Mouse (Mus musculus) lung, embryonic 16.5 days (tissue): ENCODE data around the gene Klf16. TPM values are rescaled to one million over a fixed set of nuclear protein-coding genes. Genes with fewer than 3 reads are reported as not detected.

Experiments
- ATAC-seq: fragments of 200-750 bp; cut with Nextera tagmentation; 2 replicates; pipeline ENCODE4 v1.8.0; 2017; ENCODE audit warnings: low read depth, mild to moderate bottlenecking, moderate library complexity
- H3K27ac ChIP-seq: fragments of 300-500 bp; sonication (generic); 2 replicates; pipeline ENCODE4 v1.5.1; 2014; ENCODE audit warnings: mild to moderate bottlenecking, control low read depth, low read length
- H3K27me3 ChIP-seq: fragments of 300-500 bp; sonication (generic); 2 replicates; pipeline ENCODE4 v1.6.1; 2014; ENCODE audit warnings: low read depth, low read length, mixed read lengths; ENCODE audit not compliant: control insufficient read depth, insufficient read depth
- H3K36me3 ChIP-seq: fragments of 300-500 bp; sonication (generic); 2 replicates; pipeline ENCODE4 v1.6.1; 2014; ENCODE audit warnings: low read length; ENCODE audit not compliant: control insufficient read depth, insufficient read depth
- H3K4me1 ChIP-seq: fragments of 300-500 bp; sonication (generic); replicated peaks from 2 replicates; pipeline ENCODE4 v1.6.1; 2014; ENCODE audit warnings: low read length, mixed read lengths; ENCODE audit not compliant: control insufficient read depth, insufficient read depth
- H3K4me2 ChIP-seq: fragments of 300-500 bp; sonication (generic); 2 replicates; pipeline ENCODE4 v1.6.1; 2014; ENCODE audit warnings: low read depth, low read length, control low read depth
- H3K4me3 ChIP-seq: fragments of 300-500 bp; sonication (generic); 2 replicates; pipeline ENCODE4 v1.5.1; 2014; ENCODE audit warnings: mild to moderate bottlenecking, low read length, control low read depth
- H3K9ac ChIP-seq: fragments of 300-500 bp; sonication (generic); 2 replicates; pipeline ENCODE4 v1.6.1; 2014; ENCODE audit warnings: low read length, control low read depth
- H3K9me3 ChIP-seq: fragments of 300-500 bp; sonication (generic); 2 replicates; pipeline ENCODE4 v1.6.1; 2016; ENCODE audit warnings: low read length; ENCODE audit not compliant: control insufficient read depth
- WGBS: fragments of 180-500 bp; shearing (Covaris S2); extraction: QIAGEN DNeasy Blood & Tissue Kit; methylation state at CpG from one replicate; pipeline ENCODE4 v1.1.7; 2014; 5-methylcytosine and 5-hydroxymethylcytosine counted together
- polyA plus RNA-seq: library from polyadenylated mRNA; unstranded; fragments of >200 nt; fragmentation: Nextera tagmentation; extraction: Ambion mirVana; gene quantifications from 2 replicates; pipeline ENCODE4 v1.2.1, GENCODE M21; 2015

Gene Klf16
- polyA plus RNA-seq, 1 experiment from 2014 or later: 8.2 TPM

DNA sequence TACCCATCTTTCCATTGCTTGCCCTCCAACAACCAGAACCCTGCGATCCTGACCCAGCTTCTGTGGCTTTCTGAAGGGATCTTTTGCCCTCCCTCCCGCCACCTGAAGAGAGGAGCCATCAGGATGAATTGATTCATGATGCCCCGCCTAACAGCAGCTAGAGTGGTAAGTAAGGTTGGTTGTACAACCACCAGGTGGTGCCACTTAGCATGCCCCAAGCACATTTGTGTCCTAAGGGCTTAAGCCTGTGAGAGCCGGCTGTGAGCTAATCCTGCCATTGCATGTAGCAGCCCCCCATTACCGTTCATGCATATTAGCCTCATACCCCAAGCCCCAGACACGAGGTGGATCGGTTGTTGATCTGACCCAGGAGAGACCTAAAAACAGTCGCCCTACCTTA, 1.8 kb upstream of the Klf16 start:
- 8% methylated on average over 8 of the region's 8 CpGs for WGBS
- peaks cover 2% of the 10 kb centered on the region; the same call in 1 of the 2 replicates for H3K36me3 ChIP-seq
- H3K4me2 ChIP-seq: peak overlapping the region; percentile 96
- peak overlapping the region; percentile 92 for H3K27ac ChIP-seq
- H3K4me3 ChIP-seq: peak overlapping the region; percentile 57
- peak overlapping the region; percentile 70 for H3K9ac ChIP-seq
- ATAC-seq: no peak
- H3K4me1 ChIP-seq: peaks cover 28% of the 10 kb centered on the region
- no peaks in the 10 kb centered on the region for H3K9me3 ChIP-seq
- no peaks in the 10 kb centered on the region for H3K27me3 ChIP-seq

DNA sequence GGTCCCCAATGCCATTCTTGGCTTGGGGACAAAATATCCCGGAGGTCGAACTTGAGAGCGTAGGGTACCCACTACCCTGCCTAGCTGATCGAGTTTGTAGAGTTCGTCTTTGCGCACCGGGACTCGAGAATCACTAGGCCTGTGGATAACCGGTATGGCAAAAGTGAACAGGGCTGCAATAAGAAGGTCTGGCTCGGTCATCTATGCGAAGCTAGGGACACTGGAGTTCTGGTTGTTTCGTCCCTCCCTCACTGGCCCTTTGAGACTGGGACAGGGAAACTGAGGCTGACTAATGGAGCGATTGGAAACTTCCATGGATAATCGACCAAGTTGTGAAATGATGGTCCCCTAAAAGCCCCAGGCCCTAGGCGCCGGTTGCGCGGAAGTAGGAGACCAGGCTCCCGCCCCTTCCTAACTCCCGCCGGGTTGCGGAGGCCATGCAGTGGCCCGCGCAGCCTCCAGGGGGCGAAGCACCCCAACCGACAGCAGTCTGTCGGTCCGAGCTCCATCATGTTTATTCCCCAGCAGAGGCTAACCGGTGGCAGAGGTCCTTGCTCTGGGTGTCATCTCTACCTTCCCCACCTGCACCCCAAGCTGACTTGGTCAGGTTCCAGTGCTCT, 1.1 kb upstream of the Klf16 start:
- Histone ChIP-seq H3K36me3 (peaks cover 1% of the 10 kb centered on the region; the same call in 1 of the 2 replicates), H3K27ac (peak overlapping the region; percentile 92), H3K4me2 (peak overlapping the region; percentile 96), H3K9ac (peak overlapping the region; percentile 70), H3K4me3 (peak overlapping the region; percentile 57), H3K27me3 (no peaks in the 10 kb centered on the region), H3K4me1 (peaks cover 30% of the 10 kb centered on the region), H3K9me3 (no peaks in the 10 kb centered on the region)
- under 1% methylated on average over 29 of the region's 29 CpGs for WGBS
- ATAC-seq: peak; percentile 50

DNA sequence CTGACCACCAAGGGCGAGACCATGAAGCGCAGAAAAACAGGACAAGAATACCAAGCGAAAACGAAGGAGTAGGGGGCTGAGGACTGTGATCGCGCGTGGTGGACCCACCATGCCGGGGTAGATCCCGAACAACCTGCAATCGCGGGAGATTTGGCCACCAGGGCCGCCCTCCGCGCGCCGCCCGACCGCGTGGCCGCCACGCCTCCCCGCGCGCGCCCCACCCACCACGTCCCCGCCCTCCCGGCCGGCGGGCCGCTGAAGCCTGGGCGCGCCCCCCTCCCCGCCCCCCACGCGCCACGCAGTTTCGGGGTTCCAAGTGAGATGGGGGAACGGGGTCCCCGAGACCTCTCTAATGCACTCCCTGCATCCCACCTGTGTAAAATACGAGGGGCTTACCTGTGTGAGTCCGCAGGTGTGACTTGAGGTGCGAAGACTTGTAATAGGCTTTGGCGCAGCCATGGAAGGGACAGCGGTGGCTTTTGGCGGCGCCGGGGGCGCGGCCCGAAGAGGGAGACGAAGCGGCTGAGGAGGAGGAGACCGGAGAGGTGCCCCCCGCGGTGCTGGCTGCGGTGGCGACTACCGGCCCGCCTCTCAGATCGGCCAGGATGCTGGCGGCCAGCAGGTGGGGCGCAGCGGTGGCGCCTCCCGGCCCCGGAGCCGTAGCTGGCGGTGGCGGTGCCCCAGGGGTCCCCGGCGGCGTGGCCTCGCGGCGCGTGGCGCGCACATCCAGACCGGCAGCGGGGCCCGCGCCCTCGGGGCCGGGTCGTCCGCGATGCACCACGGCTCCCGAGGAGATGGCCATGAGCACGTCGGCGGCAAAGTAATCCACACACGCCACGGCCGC, 548 bp downstream of the Klf16 start:
- Histone ChIP-seq H3K4me3 (peak overlapping the region; percentile 57), H3K27me3 (no peaks in the 10 kb centered on the region), H3K27ac (peak overlapping the region; percentile 92), H3K4me1 (peaks cover 33% of the 10 kb centered on the region), H3K4me2 (peak overlapping the region; percentile 96), H3K9me3 (no peaks in the 10 kb centered on the region), H3K36me3 (no peaks in the 10 kb centered on the region), H3K9ac (peak overlapping the region; percentile 70)
- ATAC-seq: peak; percentile 4; the same call in 1 of the 2 replicates
- under 1% methylated on average over 83 of the region's 96 CpGs for WGBS

DNA sequence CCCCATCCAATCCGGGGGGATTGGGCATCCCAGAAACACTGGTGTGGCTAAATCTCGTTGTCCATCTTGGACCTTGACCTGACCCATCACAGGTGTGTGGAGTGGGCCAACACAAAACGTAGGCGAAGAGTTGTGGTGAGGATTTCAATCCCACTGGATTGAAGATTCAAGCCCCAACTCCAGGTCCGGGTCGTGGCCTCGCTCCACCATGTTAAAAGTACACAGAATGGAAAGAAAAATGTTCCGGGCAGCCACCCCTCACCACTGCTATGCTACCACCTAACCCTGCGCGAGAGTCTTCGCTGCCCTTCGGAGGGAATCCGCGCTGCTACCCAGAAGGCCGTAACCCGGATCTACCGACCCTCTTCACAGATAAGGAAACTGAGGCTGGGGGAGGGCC, 1.2 kb downstream of the Klf16 start:
- peak overlapping the region; percentile 96 for H3K4me2 ChIP-seq
- 7% methylated on average over 17 of the region's 17 CpGs for WGBS
- H3K27me3 ChIP-seq: no peaks in the 10 kb centered on the region
- ATAC-seq: no peak
- peaks cover 40% of the 10 kb centered on the region for H3K4me1 ChIP-seq
- H3K4me3 ChIP-seq: peak overlapping the region; percentile 57
- H3K9me3 ChIP-seq: no peaks in the 10 kb centered on the region
- peak overlapping the region; percentile 70 for H3K9ac ChIP-seq
- no peaks in the 10 kb centered on the region for H3K36me3 ChIP-seq
- H3K27ac ChIP-seq: peak overlapping the region; percentile 42; the same call in 1 of the 2 replicates

DNA sequence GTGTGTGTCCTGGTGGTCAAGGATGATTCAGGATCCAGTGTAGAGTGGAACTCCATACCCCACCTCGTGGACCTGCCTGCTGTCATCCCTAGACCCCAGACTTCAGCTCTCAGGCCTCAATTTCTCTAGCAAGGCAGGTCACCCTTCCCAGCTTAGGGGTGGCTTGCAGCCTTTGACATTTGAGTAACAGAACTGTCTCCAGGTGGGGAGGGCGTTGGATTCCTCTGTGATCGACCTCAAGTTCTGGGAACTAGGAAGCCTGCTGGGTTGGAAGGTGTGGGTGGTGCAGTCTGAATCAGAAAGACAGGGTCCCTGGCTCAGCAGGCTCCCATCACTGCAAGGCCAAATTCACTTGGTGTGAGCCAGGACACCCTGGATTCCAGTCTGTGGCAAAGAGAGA, 2.2 kb downstream of the Klf16 start:
- Histone ChIP-seq H3K9ac (peak overlapping the region; percentile 70; the same call in 1 of the 2 replicates), H3K4me2 (no peak overlapping the region), H3K4me3 (no peak overlapping the region), H3K9me3 (no peaks in the 10 kb centered on the region), H3K36me3 (no peaks in the 10 kb centered on the region), H3K27me3 (no peaks in the 10 kb centered on the region), H3K27ac (no peak overlapping the region), H3K4me1 (peaks cover 45% of the 10 kb centered on the region)
- ATAC-seq: no peak
- 72% methylated on average over 3 of the region's 3 CpGs for WGBS

DNA sequence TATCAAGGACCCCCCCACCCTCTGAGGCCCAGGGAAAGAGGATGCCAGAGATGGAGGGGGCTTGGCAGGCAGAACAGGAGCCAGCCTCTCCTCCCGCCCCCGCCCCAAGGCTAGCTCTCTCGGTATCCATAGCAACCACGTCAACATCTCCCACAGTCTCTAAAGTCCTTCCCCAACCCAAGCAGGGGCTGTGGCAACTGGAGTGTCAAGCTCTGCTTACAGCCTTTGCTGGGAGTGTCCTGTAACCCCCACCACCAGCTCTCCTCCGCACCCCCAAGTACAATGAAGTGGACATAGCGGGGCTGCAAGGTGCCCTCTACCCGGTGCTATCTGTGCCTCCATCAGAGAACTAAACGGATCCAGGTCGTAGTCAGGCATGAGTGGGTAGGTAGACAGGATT, 3.2 kb downstream of the Klf16 start:
- Histone ChIP-seq H3K27ac (no peak overlapping the region), H3K9me3 (no peaks in the 10 kb centered on the region), H3K9ac (peak overlapping the region; percentile 24), H3K4me2 (no peak overlapping the region), H3K27me3 (no peaks in the 10 kb centered on the region), H3K4me3 (no peak overlapping the region), H3K36me3 (no peaks in the 10 kb centered on the region), H3K4me1 (peaks cover 43% of the 10 kb centered on the region)
- WGBS: 50% methylated on average over 9 of the region's 9 CpGs
- ATAC-seq: no peak

DNA sequence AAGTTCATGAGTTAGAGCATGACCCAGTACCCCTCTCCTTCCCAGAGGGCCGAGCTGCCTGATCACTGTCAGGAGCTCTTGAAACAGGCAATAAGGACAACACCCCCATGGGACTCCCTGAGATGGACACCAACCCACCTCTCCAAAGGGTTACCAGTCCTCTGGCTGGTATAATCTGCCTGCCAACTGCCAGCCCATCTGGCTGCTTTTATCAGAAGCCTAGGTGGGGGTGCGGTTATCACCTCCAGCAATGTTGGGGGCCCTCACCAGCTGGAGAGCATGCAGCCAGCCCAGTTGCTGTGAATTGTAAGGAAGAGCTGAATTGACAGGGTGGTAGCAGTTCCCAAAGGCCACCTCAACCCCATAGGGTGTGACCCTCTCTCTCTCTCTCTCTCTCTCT, 4.6 kb downstream of the Klf16 start:
- no peak overlapping the region for H3K4me3 ChIP-seq
- H3K4me2 ChIP-seq: no peak overlapping the region
- H3K4me1 ChIP-seq: peaks cover 35% of the 10 kb centered on the region
- H3K9ac ChIP-seq: peak overlapping the region; percentile 25; the same call in 1 of the 2 replicates
- H3K27me3 ChIP-seq: no peaks in the 10 kb centered on the region
- ATAC-seq: no peak
- 62% methylated on average over 2 of the region's 2 CpGs for WGBS
- H3K27ac ChIP-seq: no peak overlapping the region; the same call in 1 of the 2 replicates
- no peaks in the 10 kb centered on the region for H3K36me3 ChIP-seq
- H3K9me3 ChIP-seq: no peaks in the 10 kb centered on the region

DNA sequence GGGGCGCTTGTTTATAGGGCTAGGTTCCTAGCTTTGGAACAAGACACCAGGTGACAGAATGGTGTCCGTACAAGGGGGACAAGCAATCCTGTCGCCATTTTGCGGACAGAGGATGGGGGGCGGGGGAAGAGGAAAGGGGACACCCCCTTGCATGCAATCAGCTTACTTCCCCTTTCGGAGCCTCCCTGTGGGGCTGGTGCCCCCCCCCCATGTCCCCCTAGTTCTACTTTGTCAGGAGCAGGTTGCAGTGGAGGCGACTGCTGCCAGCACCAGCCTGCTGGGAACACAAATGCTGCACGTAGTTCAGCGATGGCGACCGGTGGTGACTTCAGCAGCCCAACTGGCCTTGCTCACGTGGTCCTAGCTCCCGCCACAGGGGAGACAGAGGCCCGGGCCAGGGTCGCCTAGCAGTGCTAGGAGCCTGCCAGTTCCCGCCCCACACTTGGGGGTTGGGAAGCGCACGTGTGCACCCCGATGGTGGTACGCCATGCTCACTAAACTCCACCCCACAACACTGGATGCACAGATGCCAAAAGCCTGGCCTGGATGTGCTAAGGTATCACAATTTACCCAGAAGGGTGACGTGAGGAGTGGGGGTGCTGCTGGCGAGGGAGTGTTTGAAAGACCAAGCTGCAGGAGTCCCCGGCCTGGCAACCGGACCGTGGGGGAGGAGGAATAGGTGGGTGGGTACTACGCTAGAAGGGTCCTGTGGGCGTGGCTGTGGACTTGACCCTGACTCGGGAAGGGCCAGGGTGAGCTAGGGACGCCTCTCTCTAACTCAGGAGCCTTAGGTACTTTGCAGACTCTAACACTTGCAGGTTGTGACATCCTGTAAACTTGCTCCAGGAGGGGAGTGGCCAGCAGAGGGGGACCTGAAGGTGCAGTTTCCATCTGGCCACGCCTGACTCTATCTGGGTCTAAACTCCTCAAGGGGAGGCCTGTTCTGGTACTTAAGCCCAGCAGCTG, 6.0 kb downstream of the Klf16 start:
- peak overlapping the region; percentile 57 for H3K9ac ChIP-seq
- peak overlapping the region; percentile 15 for H3K4me3 ChIP-seq
- H3K4me1 ChIP-seq: peaks cover 35% of the 10 kb centered on the region

More for the DNA sequence above, 6.0 kb downstream of the Klf16 start:
- peak; percentile 17; the same call in 1 of the 2 replicates for ATAC-seq
- Histone ChIP-seq H3K4me2 (peak overlapping the region; percentile 49), H3K27me3 (no peaks in the 10 kb centered on the region), H3K9me3 (no peaks in the 10 kb centered on the region), H3K36me3 (no peaks in the 10 kb centered on the region), H3K27ac (peak overlapping the region; percentile 58)
- 22% methylated on average over 30 of the region's 30 CpGs for WGBS
